Mouse (Mus musculus) liver, embryonic 11.5 days (tissue): ENCODE results near the gene Pacrg. TPM values are rescaled to one million over a fixed set of nuclear protein-coding genes. Genes with fewer than 3 reads are reported as not detected.

ENCODE experiments used
- ATAC-seq: fragments of 200-750 bp; cut with Nextera tagmentation; replicated peaks from 2 replicates; pipeline ENCODE4 v1.8.0; 2017; ENCODE audit warnings: moderate number of reproducible peaks, mild to moderate bottlenecking, moderate TSS enrichment, moderate library complexity; ENCODE audit not compliant: low FRiP score
- DNase-seq: peaks from one replicate; pipeline ENCODE4 v3.0.0-alpha.2; 2017; ENCODE audit warnings: low spot score
- H3K27ac ChIP-seq: fragments of 300-500 bp; sonication (generic); 2 replicates; pipeline ENCODE4 v1.5.1; 2014; ENCODE audit warnings: mild to moderate bottlenecking, low read depth, low read length, control low read depth
- H3K27me3 ChIP-seq: fragments of 300-500 bp; sonication (generic); replicated peaks from 2 replicates; pipeline ENCODE4 v1.6.1; 2014; ENCODE audit warnings: low read length, mixed read lengths; ENCODE audit not compliant: control insufficient read depth, insufficient read depth
- H3K36me3 ChIP-seq: fragments of 300-500 bp; sonication (generic); 2 replicates; pipeline ENCODE4 v1.6.1; 2014; ENCODE audit warnings: mild to moderate bottlenecking, low read length, moderate library complexity, mixed read lengths; ENCODE audit not compliant: control insufficient read depth, insufficient read depth
- H3K4me1 ChIP-seq: fragments of 300-500 bp; sonication (generic); replicated peaks from 2 replicates; pipeline ENCODE4 v1.6.1; 2014; ENCODE audit warnings: low read length, mixed read lengths; ENCODE audit not compliant: control insufficient read depth, insufficient read depth
- H3K4me2 ChIP-seq: fragments of 300-500 bp; sonication (generic); 2 replicates; pipeline ENCODE4 v1.6.1; 2014; ENCODE audit warnings: mild to moderate bottlenecking, control low read depth, moderate library complexity
- H3K4me3 ChIP-seq: fragments of 300-500 bp; sonication (generic); 2 replicates; pipeline ENCODE4 v1.5.1; 2014; ENCODE audit warnings: low read depth, low read length, control low read depth
- H3K9ac ChIP-seq: fragments of 300-500 bp; sonication (generic); 2 replicates; pipeline ENCODE4 v1.6.1; 2014; ENCODE audit warnings: low read depth, low read length, control low read depth
- H3K9me3 ChIP-seq: fragments of 300-500 bp; sonication (generic); 2 replicates; pipeline ENCODE4 v1.6.1; 2016; ENCODE audit warnings: low read length, inconsistent platforms, mixed read lengths; ENCODE audit not compliant: control insufficient read depth
- WGBS: fragments of 180-500 bp; shearing (Covaris S2); extraction: QIAGEN DNeasy Blood & Tissue Kit; methylation state at CpG from one replicate; pipeline ENCODE4 v1.1.7; 2014; 5-methylcytosine and 5-hydroxymethylcytosine counted together
- polyA plus RNA-seq: library from polyadenylated mRNA; unstranded; fragments of >200 nt; fragmentation: Nextera tagmentation; extraction: Ambion mirVana; gene quantifications from 2 replicates; pipeline ENCODE4 v1.2.1, GENCODE M21; 2014

Gene Pacrg
- polyA plus RNA-seq, 1 experiment from 2014 or later = 0.41 TPM

GRCm38 (mm10) chr17:10724853-10725252 lies 115.3 kb downstream of the Pacrg start:
- DNase-seq = no peak
- Histone ChIP-seq H3K27me3 (no peaks in the 10 kb centered on the region), H3K9me3 (no peaks in the 10 kb centered on the region), H3K9ac (no peak overlapping the region), H3K36me3 (no peaks in the 10 kb centered on the region), H3K4me2 (no peak overlapping the region), H3K4me3 (no peak overlapping the region), H3K4me1 (no peaks in the 10 kb centered on the region), H3K27ac (no peak overlapping the region)
- WGBS = 55% methylated on average over 3 of the region's 3 CpGs
- ATAC-seq = no peak

GRCm38 (mm10) chr17:10721562-10721961 lies 118.5 kb downstream of the Pacrg start:
- Histone ChIP-seq H3K4me1 (no peaks in the 10 kb centered on the region), H3K27ac (no peak overlapping the region), H3K4me2 (no peak overlapping the region), H3K27me3 (no peaks in the 10 kb centered on the region), H3K4me3 (no peak overlapping the region), H3K36me3 (no peaks in the 10 kb centered on the region), H3K9me3 (no peaks in the 10 kb centered on the region), H3K9ac (no peak overlapping the region)
- 48% methylated on average over 1 of the region's 1 CpGs for WGBS
- ATAC-seq (no peak), DNase-seq (no peak)

- H3K27ac ChIP-seq = no peak overlapping the region
- H3K4me3 ChIP-seq = no peak overlapping the region
- no peak for DNase-seq
- no peaks in the 10 kb centered on the region for H3K36me3 ChIP-seq
- H3K4me1 ChIP-seq = no peaks in the 10 kb centered on the region
- H3K9ac ChIP-seq = no peak overlapping the region
- H3K4me2 ChIP-seq = no peak overlapping the region
- 79% methylated on average over 1 of the region's 1 CpGs for WGBS
- ATAC-seq = no peak
- no peaks in the 10 kb centered on the region for H3K9me3 ChIP-seq
- H3K27me3 ChIP-seq = no peaks in the 10 kb centered on the region
Observed at GRCm38 (mm10) chr17:10717148-10717547, 123.0 kb downstream of the Pacrg start.

GRCm38 (mm10) chr17:10702781-10703180 lies 137.3 kb downstream of the Pacrg start:
- Histone ChIP-seq H3K4me2 (no peak overlapping the region), H3K4me1 (no peaks in the 10 kb centered on the region), H3K4me3 (no peak overlapping the region), H3K9me3 (no peaks in the 10 kb centered on the region), H3K27ac (no peak overlapping the region), H3K27me3 (no peaks in the 10 kb centered on the region), H3K9ac (no peak overlapping the region), H3K36me3 (no peaks in the 10 kb centered on the region)
- ATAC-seq = no peak
- WGBS = 68% methylated on average over 6 of the region's 6 CpGs
- no peak for DNase-seq

- no peak for ATAC-seq
- no peaks in the 10 kb centered on the region for H3K4me1 ChIP-seq
- H3K9me3 ChIP-seq = no peaks in the 10 kb centered on the region
- 62% methylated on average over 8 of the region's 8 CpGs for WGBS
- DNase-seq = no peak
- no peaks in the 10 kb centered on the region for H3K27me3 ChIP-seq
- no peaks in the 10 kb centered on the region for H3K36me3 ChIP-seq
- H3K4me2 ChIP-seq = no peak overlapping the region
- no peak overlapping the region for H3K9ac ChIP-seq
- no peak overlapping the region for H3K4me3 ChIP-seq
- no peak overlapping the region for H3K27ac ChIP-seq
Observed at GRCm38 (mm10) chr17:10698041-10698440, 142.1 kb downstream of the Pacrg start.

GRCm38 (mm10) chr17:10695421-10695820 lies 144.7 kb downstream of the Pacrg start:
- H3K9me3 ChIP-seq = no peaks in the 10 kb centered on the region
- no peaks in the 10 kb centered on the region for H3K4me1 ChIP-seq
- H3K36me3 ChIP-seq = no peaks in the 10 kb centered on the region
- H3K27ac ChIP-seq = no peak overlapping the region
- no peak overlapping the region for H3K9ac ChIP-seq
- H3K4me2 ChIP-seq = no peak overlapping the region
- ATAC-seq = no peak
- DNase-seq = no peak
- no peak overlapping the region for H3K4me3 ChIP-seq
- no peaks in the 10 kb centered on the region for H3K27me3 ChIP-seq

GRCm38 (mm10) chr17:10677098-10677497 lies 163.0 kb downstream of the Pacrg start:
- Histone ChIP-seq H3K9ac (no peak overlapping the region), H3K4me1 (no peaks in the 10 kb centered on the region), H3K4me2 (no peak overlapping the region), H3K36me3 (no peaks in the 10 kb centered on the region), H3K9me3 (no peaks in the 10 kb centered on the region), H3K4me3 (no peak overlapping the region), H3K27me3 (no peaks in the 10 kb centered on the region), H3K27ac (no peak overlapping the region)
- 74% methylated on average over 4 of the region's 4 CpGs for WGBS
- no peak for ATAC-seq
- DNase-seq = no peak

- Histone ChIP-seq H3K27me3 (no peaks in the 10 kb centered on the region), H3K4me1 (no peaks in the 10 kb centered on the region), H3K9ac (no peak overlapping the region), H3K27ac (no peak overlapping the region), H3K4me2 (no peak overlapping the region), H3K36me3 (no peaks in the 10 kb centered on the region), H3K4me3 (no peak overlapping the region), H3K9me3 (no peaks in the 10 kb centered on the region)
- ATAC-seq (no peak), DNase-seq (no peak)
- 72% methylated on average over 5 of the region's 5 CpGs for WGBS
Observed at GRCm38 (mm10) chr17:10675536-10675935, 164.6 kb downstream of the Pacrg start.

- ATAC-seq (no peak), DNase-seq (no peak)
- Histone ChIP-seq H3K4me1 (no peaks in the 10 kb centered on the region), H3K27ac (no peak overlapping the region), H3K9me3 (no peaks in the 10 kb centered on the region), H3K27me3 (no peaks in the 10 kb centered on the region), H3K4me3 (no peak overlapping the region), H3K4me2 (no peak overlapping the region), H3K9ac (no peak overlapping the region), H3K36me3 (no peaks in the 10 kb centered on the region)
- WGBS = 63% methylated on average over 3 of the region's 3 CpGs
Observed at GRCm38 (mm10) chr17:10675048-10675447, 165.1 kb downstream of the Pacrg start.
